Mouse (Mus musculus) heart, postnatal 36 days (tissue): ENCODE measurements around the gene Tyrobp. TPM values are rescaled to one million over a fixed set of nuclear protein-coding genes. Genes with fewer than 3 reads are reported as not detected.

Experiments used
- DNase-seq, 2 experiments: peaks; one replicate each; pipeline ENCODE4 v3.0.0; 2021 to 2022
- intact Hi-C: fragments of 180-260 bp; cut with DNase I; formaldehyde crosslinking; loops from one replicate; pipeline ENCODE4 v1.15.1; 2025
- total RNA-seq, 2 experiments: library from RNA; stranded (reverse); gene quantifications; 2 replicates each; pipeline ENCODE4 v1.2.3; 2021

Gene Tyrobp
- total RNA-seq, 2 experiments from 2014 or later, result 22.1 to 22.4 TPM

DNA sequence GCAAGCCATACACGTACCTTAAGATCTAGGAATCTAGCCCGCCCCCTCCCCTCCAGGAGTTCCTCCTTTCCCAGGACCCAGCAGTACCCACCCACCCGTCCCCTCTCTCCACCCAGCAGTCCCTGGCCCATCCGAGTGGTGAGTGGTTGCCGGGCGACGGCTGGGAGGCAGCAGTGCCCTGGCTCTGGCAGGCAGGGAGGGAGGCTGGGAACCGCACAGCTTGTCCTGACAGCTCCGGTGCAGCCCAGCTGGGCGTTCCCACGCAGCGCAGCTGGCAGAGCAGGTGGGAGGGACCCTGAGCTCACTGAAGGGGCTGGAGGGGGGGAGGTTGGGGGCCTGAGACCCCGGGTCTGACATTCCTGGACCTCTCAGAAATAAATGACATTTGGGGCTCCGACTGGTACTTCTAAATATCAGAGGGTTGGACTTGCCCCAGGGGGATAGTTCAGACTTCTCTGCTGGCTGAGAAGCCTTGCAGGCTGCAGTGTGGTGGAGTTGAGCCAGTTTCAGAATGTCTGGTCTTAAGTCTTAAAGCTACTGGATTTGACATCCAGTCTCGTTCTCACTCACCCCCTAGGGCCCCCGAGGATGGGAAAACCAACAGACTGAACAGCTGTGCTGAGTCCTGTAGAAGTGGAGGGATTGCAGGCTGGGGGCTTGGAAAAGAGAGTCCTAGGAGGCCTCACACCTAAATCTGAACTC, 44.2 kb downstream of the Tyrobp start, which contains the start of the genes Kirrel2 and Nphs1:
Kirrel2 (minus strand) TSS at position 62 of the 702 bp plus-strand sequence.
Nphs1 (plus strand) TSS at position 687 of the 702 bp plus-strand sequence.
- intact Hi-C loops, result no loop called here
- DNase-seq, result no peak

DNA sequence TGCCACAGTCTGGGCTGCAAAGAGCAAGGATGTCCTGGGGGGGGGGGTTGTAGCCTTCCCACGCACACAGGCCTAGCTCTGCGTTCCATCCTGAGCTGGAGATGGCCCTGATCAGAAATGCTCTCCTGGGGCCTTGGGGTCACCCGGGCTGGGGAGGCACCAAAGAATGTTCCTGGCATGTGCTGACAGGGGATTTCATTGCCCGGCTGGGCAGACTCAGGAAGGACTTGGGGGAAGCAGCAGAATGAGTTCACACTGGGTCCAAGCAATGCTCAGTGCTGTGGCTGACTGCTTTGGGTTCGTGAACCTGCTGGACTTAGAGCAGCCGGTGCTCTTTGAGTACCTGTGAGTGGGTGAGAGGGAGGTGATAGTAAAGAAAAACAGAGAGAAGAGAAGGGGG, 45.9 kb downstream of the Tyrobp start:
- intact Hi-C loops, result no loop called here
- no peak for DNase-seq

- intact Hi-C loops, result no loop called here
- no peak for DNase-seq
Measured at GRCm38 (mm10) chr7:30463568-30463967, 50.0 kb downstream of the Tyrobp start.

GRCm38 (mm10) chr7:30463996-30464395, 50.4 kb downstream of the Tyrobp start:
- no peak for DNase-seq
- intact Hi-C loops, result no loop called here

GRCm38 (mm10) chr7:30464816-30465300, 51.3 kb downstream of the Tyrobp start:
- intact Hi-C loops, result no loop called here

More at GRCm38 (mm10) chr7:30464816-30465300, 51.3 kb downstream of the Tyrobp start:
- no peak for DNase-seq

Other genes starting within 250 kb of the Tyrobp start
- gene Zfp146, start 244.0 kb upstream of the Tyrobp start, total RNA-seq, result 10 to 100 TPM; 26.3 to 30.3 TPM
- 1,000 to 10,000 TPM; 2,810 to 3,153 TPM for gene Cox7a1, start 229.6 kb upstream of the Tyrobp start, total RNA-seq
- gene Capns1, start 214.9 kb upstream of the Tyrobp start, total RNA-seq, result 100 to 1,000 TPM; 289 to 298 TPM
- gene Polr2i, start 181.8 kb upstream of the Tyrobp start, total RNA-seq, result 10 to 100 TPM; 52.3 to 59.5 TPM
- 10 to 100 TPM; 58.8 to 61.7 TPM for gene Tbcb, start 181.5 kb upstream of the Tyrobp start, total RNA-seq
- not detected for gene Ovol3, start 178.0 kb upstream of the Tyrobp start, total RNA-seq
- under 1 TPM; 0.22 to 0.35 TPM for gene Thap8, start 133.7 kb upstream of the Tyrobp start, total RNA-seq
- gene Wdr62, start 133.3 kb upstream of the Tyrobp start, total RNA-seq, result 1 to 10 TPM; 1.5 to 1.9 TPM
- gene Clip3, start 122.0 kb upstream of the Tyrobp start, total RNA-seq, result 10 to 100 TPM in 1 of 2 experiments, 1 to 10 TPM in 1; 6.0 to 11.4 TPM
- gene Alkbh6, start 105.0 kb upstream of the Tyrobp start, total RNA-seq, result 10 to 100 TPM; 22.0 to 23.0 TPM
- 1 to 10 TPM in 1 of 2 experiments, under 1 TPM in 1; 0.81 to 1.3 TPM for gene Syne4, start 99.0 kb upstream of the Tyrobp start, total RNA-seq
- gene E130208F15Rik, start 92.0 kb upstream of the Tyrobp start, total RNA-seq, result under 1 TPM; 0.65 to 0.78 TPM
- gene Sdhaf1, start 89.9 kb upstream of the Tyrobp start, total RNA-seq, result 10 to 100 TPM; 12.0 to 12.5 TPM
- gene Lrfn3, start 51.0 kb upstream of the Tyrobp start, total RNA-seq, result 1 to 10 TPM; 1.3 to 1.4 TPM
- gene Hcst, start 6.1 kb downstream of the Tyrobp start, total RNA-seq, result not detected
- gene Nfkbid, start 8.0 kb downstream of the Tyrobp start, total RNA-seq, result under 1 TPM; 0.27 to 0.28 TPM
- gene Aplp1, start 31.8 kb downstream of the Tyrobp start, total RNA-seq, result 1 to 10 TPM; 2.7 to 3.1 TPM
- gene Kirrel2, start 43.9 kb downstream of the Tyrobp start, total RNA-seq, result not detected
- not detected for gene Nphs1, start 44.6 kb downstream of the Tyrobp start, total RNA-seq
- gene Prodh2, start 79.9 kb downstream of the Tyrobp start, total RNA-seq, result not detected
- under 1 TPM; 0.56 to 0.89 TPM for gene Arhgap33, start 121.3 kb downstream of the Tyrobp start, total RNA-seq
- 100 to 1,000 TPM; 749 to 757 TPM for gene Hspb6, start 138.4 kb downstream of the Tyrobp start, total RNA-seq
- 1 to 10 TPM; 3.3 to 5.4 TPM for gene Proser3, start 138.5 kb downstream of the Tyrobp start, total RNA-seq
- gene Lin37, start 146.1 kb downstream of the Tyrobp start, total RNA-seq, result 10 to 100 TPM; 13.4 to 16.0 TPM
- gene U2af1l4, start 149.5 kb downstream of the Tyrobp start, total RNA-seq, result 10 to 100 TPM; 62.9 to 63.4 TPM
- gene Gm49396, start 149.6 kb downstream of the Tyrobp start, total RNA-seq, result 1 to 10 TPM; 1.4 to 1.6 TPM
- 10 to 100 TPM; 75.8 to 81.6 TPM for gene Psenen, start 149.9 kb downstream of the Tyrobp start, total RNA-seq
- gene Igflr1, start 151.7 kb downstream of the Tyrobp start, total RNA-seq, result 1 to 10 TPM in 1 of 2 experiments, under 1 TPM in 1; 0.67 to 1.2 TPM
- gene Kmt2b, start 175.0 kb downstream of the Tyrobp start, total RNA-seq, result 10 to 100 TPM; 18.5 to 20.5 TPM
- not detected for gene Zbtb32, start 185.1 kb downstream of the Tyrobp start, total RNA-seq
- under 1 TPM; 0.19 to 0.56 TPM for gene Upk1a, start 199.1 kb downstream of the Tyrobp start, total RNA-seq
- gene Cox6b1, start 212.4 kb downstream of the Tyrobp start, total RNA-seq, result 1,000 to 10,000 TPM; 4,758 to 4,785 TPM
- gene Etv2, start 222.1 kb downstream of the Tyrobp start, total RNA-seq, result not detected
- 10 to 100 TPM; 51.9 to 54.5 TPM for gene Rbm42, start 236.6 kb downstream of the Tyrobp start, total RNA-seq